Mouse (Mus musculus) layer of hippocampus, adult 2 months (tissue): ENCODE measurements at regions not wholly inside any gene's neighbourhood (a gene's known extent, or its start where the extent isn't known, plus 50 kb on each side); places are given as distances from the start of the nearest gene placed in this dataset.
"Not testable (repeated sequence)": the region's sequence is repeated elsewhere in the genome, so short reads cannot be mapped to it uniquely, and the experiment has no call there.

Experiments used
- DNase-seq, 2 experiments: peaks; one replicate each; pipeline ENCODE4 v3.0.0; 2022; ENCODE audit warnings: low spot score in 2 of 2
- H3K27ac ChIP-seq: fragments of 200-600 bp; 2 replicates; pipeline ENCODE4 v1.8.1; 2022
- H3K4me3 ChIP-seq: fragments of 200-600 bp; 2 replicates; pipeline ENCODE4 v1.8.1; 2022; ENCODE audit warnings: mild to moderate bottlenecking
- CTCF ChIP-seq: fragments of 200-600 bp; conservative IDR thresholded peaks from 2 replicates; pipeline ENCODE4 v1.8.1; 2022; ENCODE audit warnings: antibody characterized with exemption, mild to moderate bottlenecking, moderate library complexity

- DNase-seq, result no peak
- TF ChIP-seq CTCF, result no peak
- Histone ChIP-seq H3K4me3 (no peak overlapping the region), H3K27ac (no peak overlapping the region)
These were observed 144.6 kb upstream of the Rbbp6 start for GRCm38 (mm10) chr7:122820587-122821535.

- no peak for DNase-seq
- Histone ChIP-seq H3K4me3 (no peak overlapping the region), H3K27ac (no peak overlapping the region)
- no peak for TF ChIP-seq CTCF
These were observed 142.1 kb upstream of the Rbbp6 start for GRCm38 (mm10) chr7:122823429-122823828.

DNA sequence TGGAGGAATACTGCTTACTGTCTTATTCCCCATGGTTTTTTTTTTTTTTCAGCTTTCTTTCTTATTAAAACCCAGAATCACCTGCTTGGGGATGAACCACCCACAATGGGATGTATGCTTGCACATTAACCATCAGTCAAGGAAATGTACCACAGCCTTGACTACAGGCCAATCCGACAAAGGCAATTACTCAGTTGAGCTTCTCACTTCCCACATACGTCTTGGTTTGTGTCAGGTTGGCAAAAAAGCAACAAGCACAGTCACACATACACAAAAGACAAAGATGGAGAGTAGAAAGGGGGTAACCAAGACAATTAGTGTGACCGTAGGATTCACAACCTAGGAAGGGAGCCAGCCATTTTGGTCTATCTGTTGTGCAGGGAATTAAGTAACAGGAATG lies 126.4 kb upstream of the Rbbp6 start:
- no peak for DNase-seq
- Histone ChIP-seq H3K4me3 (no peak overlapping the region), H3K27ac (no peak overlapping the region)
- TF ChIP-seq CTCF, result no peak

DNA sequence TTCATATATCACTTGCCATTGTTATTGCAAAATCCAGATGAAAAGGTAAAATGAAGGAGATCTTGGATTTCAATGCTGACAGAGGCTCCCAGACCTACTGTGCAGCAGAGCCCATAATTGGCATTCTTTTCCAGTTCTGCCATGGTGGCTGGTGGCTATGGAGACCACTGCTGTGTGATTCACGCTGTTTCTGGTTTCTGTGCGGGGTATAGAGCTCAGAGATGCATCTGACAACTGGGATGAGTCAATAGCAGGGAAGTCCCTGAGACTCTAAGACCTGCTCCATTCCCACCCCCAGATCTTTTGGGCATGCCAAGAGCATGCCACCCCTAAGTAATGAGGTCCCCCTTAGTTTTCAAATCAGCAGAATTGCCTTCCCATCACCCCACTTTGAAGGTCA lies 120.7 kb upstream of the Rbbp6 start:
- DNase-seq, result no peak
- TF ChIP-seq CTCF, result no peak
- no peak overlapping the region for H3K4me3 ChIP-seq
- no peak overlapping the region for H3K27ac ChIP-seq

DNA sequence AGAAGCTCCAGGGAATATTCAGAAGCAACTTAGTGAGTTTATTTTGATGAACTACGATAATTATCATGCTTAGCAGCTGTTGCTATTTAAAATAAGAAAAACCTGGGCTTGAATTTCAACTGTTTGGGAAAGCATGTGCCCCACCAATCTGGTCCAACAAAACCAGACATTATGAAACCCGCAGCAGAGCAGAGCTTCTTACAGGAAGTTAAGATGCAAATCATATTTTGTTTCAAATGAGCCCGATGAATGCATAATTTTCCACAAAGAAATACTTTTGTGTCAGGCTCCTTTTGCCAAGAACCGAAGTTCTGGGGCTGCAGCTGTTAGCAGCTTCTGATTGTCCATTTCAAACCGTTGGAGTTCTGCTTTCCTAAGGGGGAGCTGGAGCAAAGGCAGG lies 118.1 kb upstream of the Rbbp6 start:
- peak; percentile 42 to 79 for DNase-seq
- Histone ChIP-seq H3K27ac (peak overlapping the region; percentile 73), H3K4me3 (no peak overlapping the region)
- TF ChIP-seq CTCF, result no peak

GRCm38 (mm10) chr7:122873386-122873785 lies 92.1 kb upstream of the Rbbp6 start:
- TF ChIP-seq CTCF, result no peak
- H3K27ac ChIP-seq, result no peak overlapping the region
- H3K4me3 ChIP-seq, result no peak overlapping the region
- no peak for DNase-seq

- no peak for TF ChIP-seq CTCF
- no peak for DNase-seq
- Histone ChIP-seq H3K27ac (no peak overlapping the region), H3K4me3 (no peak overlapping the region)
These were observed 89.2 kb upstream of the Rbbp6 start for GRCm38 (mm10) chr7:122876286-122876685.

- not testable (repeated sequence) for H3K27ac ChIP-seq, DNase-seq, H3K4me3 ChIP-seq
These were observed 83.5 kb upstream of the Rbbp6 start for GRCm38 (mm10) chr7:122881890-122882500.

- TF ChIP-seq CTCF, result peak; percentile 52
These were observed 78.7 kb upstream of the Rbbp6 start for GRCm38 (mm10) chr7:122886737-122887136.

GRCm38 (mm10) chr7:122897148-122897547 lies 68.3 kb upstream of the Rbbp6 start:
- no peak overlapping the region for H3K27ac ChIP-seq
- H3K4me3 ChIP-seq, result no peak overlapping the region
- TF ChIP-seq CTCF, result no peak
- DNase-seq, result no peak

More at GRCm38 (mm10) chr7:122886737-122887136, 78.7 kb upstream of the Rbbp6 start:
- no peak overlapping the region for H3K27ac ChIP-seq
- no peak overlapping the region for H3K4me3 ChIP-seq
- DNase-seq, result no peak

DNA sequence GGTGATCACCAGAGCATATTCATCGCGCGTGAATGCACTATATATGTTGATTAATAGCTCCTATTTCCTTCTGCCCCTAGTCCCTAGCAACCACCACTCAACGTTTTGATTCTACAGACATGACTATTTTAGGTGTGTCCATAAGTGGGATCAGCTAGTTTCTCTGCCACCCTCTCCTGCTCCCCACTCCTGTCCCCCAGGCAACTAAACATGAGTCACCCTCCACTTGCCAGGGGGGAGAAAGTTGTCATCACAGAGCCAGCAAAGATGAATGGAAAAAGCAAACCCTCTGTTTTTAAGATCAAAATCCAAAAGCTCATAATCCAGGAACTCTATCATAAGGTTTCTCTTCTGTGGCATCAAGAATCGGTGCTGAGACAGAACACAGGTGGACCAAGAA lies 59.4 kb upstream of the Rbbp6 start:
- H3K27ac ChIP-seq, result no peak overlapping the region
- DNase-seq, result no peak
- no peak for TF ChIP-seq CTCF
- no peak overlapping the region for H3K4me3 ChIP-seq

DNA sequence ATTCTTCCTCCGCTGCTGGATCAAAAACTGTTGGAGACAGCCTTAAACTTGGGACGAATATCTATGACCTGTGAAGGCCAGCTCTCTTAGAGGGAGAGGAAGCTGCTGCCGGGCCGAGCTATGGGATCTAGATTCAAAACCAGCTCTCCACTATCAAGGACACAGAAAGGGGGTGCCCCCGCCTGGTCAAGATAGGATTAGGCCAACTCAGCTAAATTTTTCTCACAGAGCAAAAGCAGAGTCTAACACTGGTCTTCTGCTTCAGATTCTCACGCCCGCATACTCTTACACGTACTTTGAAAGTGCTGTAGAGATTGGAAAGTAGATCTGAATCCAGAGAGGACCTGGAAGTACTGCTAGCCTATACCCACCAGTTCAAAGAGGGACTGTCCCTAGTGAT lies 56.2 kb upstream of the Rbbp6 start:
- H3K27ac ChIP-seq, result no peak overlapping the region
- DNase-seq, result peak in 1 of 2 experiments; percentile 52
- peak; percentile 73 for TF ChIP-seq CTCF

More for the DNA sequence above, 56.2 kb upstream of the Rbbp6 start:
- H3K4me3 ChIP-seq, result no peak overlapping the region
